Mouse (Mus musculus) CH12.LX (cell line): ENCODE measurements around the gene Alad. TPM values are rescaled to one million over a fixed set of nuclear protein-coding genes. Genes with fewer than 3 reads are reported as not detected.

Source experiments
- DNase-seq: peaks from one replicate; pipeline ENCODE4 v3.0.0-alpha.2; 2013; ENCODE audit errors: extremely low read depth
- H3K27ac ChIP-seq: 2 replicates; pipeline ENCODE4 v1.5.1; 2012; ENCODE audit warnings: low read depth, mild to moderate bottlenecking, control low read depth, moderate library complexity; ENCODE audit not compliant: insufficient read depth
- H3K27me3 ChIP-seq: replicated peaks from 2 replicates; pipeline ENCODE3; 2012; ENCODE audit warnings: inconsistent platforms
- H3K36me3 ChIP-seq, 2 experiments: replicated peaks in 1 of 2; 2 replicates each; pipeline versions ENCODE3 to v1.6.1; 2012; ENCODE audit warnings: inconsistent platforms in 1 of 2, low read length in 1 of 2, mild to moderate bottlenecking in 1 of 2, mixed read lengths in 1 of 2, moderate library complexity in 1 of 2; ENCODE audit not compliant: control insufficient read depth in 1 of 2, insufficient read depth in 1 of 2
- H3K4me1 ChIP-seq, 2 experiments: 2 replicates each; pipeline ENCODE4 v1.6.1; 2012; ENCODE audit warnings: inconsistent platforms in 1 of 2, moderate library complexity in 1 of 2; ENCODE audit not compliant: insufficient read depth in 2 of 2, control insufficient read depth in 1 of 2
- H3K4me2 ChIP-seq: 2 replicates; pipeline ENCODE4 v1.6.1; 2012; ENCODE audit warnings: low read depth, mild to moderate bottlenecking, control low read depth; ENCODE audit not compliant: poor library complexity, insufficient read depth, severe bottlenecking
- H3K4me3 ChIP-seq, 3 experiments: fragments of 150-350 bp in 1 of 3; sonication (generic) in 1 of 3; replicated peaks in 1 of 3; 2 replicates each; pipeline versions ENCODE3 to v1.5.1; 2011 to 2012; ENCODE audit warnings: low read depth in 2 of 3, low read length in 2 of 3, mild to moderate bottlenecking in 2 of 3, moderate library complexity in 2 of 3, control low read depth in 1 of 3, improper control_type of control experiment in 1 of 3, inconsistent platforms in 1 of 3, mixed read lengths in 1 of 3; ENCODE audit not compliant: poor library complexity in 1 of 3
- H3K79me2 ChIP-seq: replicated peaks from 2 replicates; pipeline ENCODE4 v1.6.1; 2012; ENCODE audit warnings: mild to moderate bottlenecking, moderate library complexity; ENCODE audit not compliant: control insufficient read depth, poor library complexity, insufficient read depth, severe bottlenecking; ENCODE audit errors: extremely low read depth
- H3K9ac ChIP-seq: 2 replicates; pipeline ENCODE4 v1.6.1; 2012; ENCODE audit warnings: low read depth, mild to moderate bottlenecking, control low read depth, moderate library complexity; ENCODE audit not compliant: insufficient read depth
- H3K9me3 ChIP-seq: replicated peaks from 2 replicates; pipeline ENCODE3; 2012; ENCODE audit warnings: low read length, inconsistent platforms, mixed read lengths
- BHLHE40 ChIP-seq: IDR thresholded peaks from 2 replicates; pipeline ENCODE4 v1.6.1; 2011; ENCODE audit warnings: mild to moderate bottlenecking, low read depth, low read length, improper control_type of control experiment
- CHD1 ChIP-seq: IDR thresholded peaks from 2 replicates; pipeline ENCODE4 v1.6.1; 2012; ENCODE audit warnings: low read depth, low read length, improper control_type of control experiment, inconsistent platforms
- CHD2 ChIP-seq: IDR thresholded peaks from 2 replicates; pipeline ENCODE4 v1.6.1; 2011; ENCODE audit warnings: low read length, improper control_type of control experiment
- CTCF ChIP-seq, 2 experiments: IDR thresholded peaks in 1 of 2; conservative IDR thresholded peaks in 1 of 2; 2 replicates each; pipeline ENCODE4 v1.5.1; 2011 to 2012; ENCODE audit warnings: low read depth in 2 of 2, low read length in 2 of 2, improper control_type of control experiment in 1 of 2, inconsistent platforms in 1 of 2, mild to moderate bottlenecking in 1 of 2, moderate library complexity in 1 of 2
- E2F4 ChIP-seq: IDR thresholded peaks from 2 replicates; pipeline ENCODE4 v1.6.1; 2011; ENCODE audit warnings: low read depth, low read length, improper control_type of control experiment; ENCODE audit not compliant: insufficient replicate concordance
- ELF1 ChIP-seq: IDR thresholded peaks from 2 replicates; pipeline ENCODE4 v1.6.1; 2014; ENCODE audit warnings: low read depth, mild to moderate bottlenecking, inconsistent platforms, low read length, improper control_type of control experiment
- EP300 ChIP-seq: IDR thresholded peaks from 2 replicates; pipeline ENCODE4 v1.6.1; 2011; ENCODE audit warnings: low read length, improper control_type of control experiment
- ETS1 ChIP-seq: conservative IDR thresholded peaks from 2 replicates; pipeline ENCODE4 v1.6.1; 2012; ENCODE audit warnings: low read depth, mild to moderate bottlenecking, inconsistent platforms, low read length, improper control_type of control experiment, moderate library complexity
- GABPA ChIP-seq: IDR thresholded peaks from 2 replicates; pipeline ENCODE4 v1.6.1; 2012; ENCODE audit warnings: low read depth, low read length, improper control_type of control experiment, inconsistent platforms; ENCODE audit not compliant: insufficient replicate concordance
- HCFC1 ChIP-seq: IDR thresholded peaks from 2 replicates; pipeline ENCODE4 v1.6.1; 2012; ENCODE audit warnings: low read depth, mild to moderate bottlenecking, inconsistent platforms, low read length, improper control_type of control experiment
- IRF4 ChIP-seq: IDR thresholded peaks from 2 replicates; pipeline ENCODE4 v1.6.1; 2014; ENCODE audit warnings: low read depth, mild to moderate bottlenecking, inconsistent platforms, low read length, improper control_type of control experiment
- JUN ChIP-seq: IDR thresholded peaks from 2 replicates; pipeline ENCODE4 v1.6.1; 2011; ENCODE audit warnings: low read depth, mild to moderate bottlenecking, low read length, improper control_type of control experiment, moderate library complexity; ENCODE audit not compliant: insufficient read depth
- JUND ChIP-seq: conservative IDR thresholded peaks from 2 replicates; pipeline ENCODE4 v1.6.1; 2011; ENCODE audit warnings: low read depth, low read length, improper control_type of control experiment
- KAT2A ChIP-seq: IDR thresholded peaks from 2 replicates; pipeline ENCODE4 v1.6.1; 2012; ENCODE audit warnings: low read length, improper control_type of control experiment, inconsistent platforms; ENCODE audit not compliant: insufficient replicate concordance
- MAFK ChIP-seq: IDR thresholded peaks from 2 replicates; pipeline ENCODE4 v1.6.1; 2011; ENCODE audit warnings: low read length, improper control_type of control experiment; ENCODE audit not compliant: insufficient replicate concordance
- MAX ChIP-seq: IDR thresholded peaks from 2 replicates; pipeline ENCODE4 v1.6.1; 2011; ENCODE audit warnings: low read length, improper control_type of control experiment
- MAZ ChIP-seq: IDR thresholded peaks from 2 replicates; pipeline ENCODE4 v1.6.1; 2012; ENCODE audit warnings: low read depth, mild to moderate bottlenecking, inconsistent platforms, low read length, improper control_type of control experiment, moderate library complexity
- MEF2A ChIP-seq: IDR thresholded peaks from 2 replicates; pipeline ENCODE4 v1.6.1; 2014; ENCODE audit warnings: low read depth, mild to moderate bottlenecking, inconsistent platforms, low read length, improper control_type of control experiment, borderline replicate concordance
- MXI1 ChIP-seq: IDR thresholded peaks from 2 replicates; pipeline ENCODE4 v1.6.1; 2011; ENCODE audit warnings: mild to moderate bottlenecking, low read depth, low read length, improper control_type of control experiment
- MYC ChIP-seq: IDR thresholded peaks from 2 replicates; pipeline ENCODE4 v1.6.1; 2011; ENCODE audit warnings: low read depth, mild to moderate bottlenecking, improper control_type of control experiment, low read length
- NELFE ChIP-seq: IDR thresholded peaks from 2 replicates; pipeline ENCODE4 v1.6.1; 2011; ENCODE audit warnings: low read depth, low read length, improper control_type of control experiment
- NRF1 ChIP-seq: IDR thresholded peaks from 2 replicates; pipeline ENCODE4 v1.6.1; 2014; ENCODE audit warnings: low read depth, mild to moderate bottlenecking, inconsistent platforms, low read length, improper control_type of control experiment, moderate library complexity
- PAX5 ChIP-seq: IDR thresholded peaks from 2 replicates; pipeline ENCODE4 v1.6.1; 2012; ENCODE audit warnings: low read length, inconsistent platforms, mixed read lengths
- POLR2A ChIP-seq: IDR thresholded peaks from 2 replicates; pipeline ENCODE4 v1.6.1; 2011; ENCODE audit warnings: low read depth, mild to moderate bottlenecking, improper control_type of control experiment, low read length
- POLR2AphosphoS2 ChIP-seq: IDR thresholded peaks from 2 replicates; pipeline ENCODE4 v1.6.1; 2011; ENCODE audit warnings: low read depth, low read length, improper control_type of control experiment
- RAD21 ChIP-seq: IDR thresholded peaks from 2 replicates; pipeline ENCODE4 v1.6.1; 2011; ENCODE audit warnings: low read depth, mild to moderate bottlenecking, low read length, improper control_type of control experiment, moderate library complexity
- RCOR1 ChIP-seq: conservative IDR thresholded peaks from 2 replicates; pipeline ENCODE4 v1.6.1; 2012; ENCODE audit warnings: low read depth, mild to moderate bottlenecking, inconsistent platforms, low read length, improper control_type of control experiment
- SIN3A ChIP-seq: IDR thresholded peaks from 2 replicates; pipeline ENCODE4 v1.6.1; 2012; ENCODE audit warnings: low read length, improper control_type of control experiment, inconsistent platforms
- SMC3 ChIP-seq: IDR thresholded peaks from 2 replicates; pipeline ENCODE4 v1.6.1; 2011; ENCODE audit warnings: low read depth, low read length, improper control_type of control experiment
- TBP ChIP-seq: conservative IDR thresholded peaks from 2 replicates; pipeline ENCODE4 v1.6.1; 2011; ENCODE audit warnings: low read depth, low read length, improper control_type of control experiment
- TCF12 ChIP-seq: IDR thresholded peaks from 2 replicates; pipeline ENCODE4 v1.6.1; 2014; ENCODE audit warnings: low read depth, mild to moderate bottlenecking, inconsistent platforms, low read length, improper control_type of control experiment
- UBTF ChIP-seq: IDR thresholded peaks from 2 replicates; pipeline ENCODE4 v1.6.1; 2012; ENCODE audit warnings: low read depth, mild to moderate bottlenecking, inconsistent platforms, low read length, improper control_type of control experiment, moderate library complexity
- USF1 ChIP-seq: IDR thresholded peaks from 2 replicates; pipeline ENCODE4 v1.6.1; 2014; ENCODE audit warnings: low read depth, mild to moderate bottlenecking, inconsistent platforms, low read length, improper control_type of control experiment
- USF2 ChIP-seq: conservative IDR thresholded peaks from 2 replicates; pipeline ENCODE4 v1.6.1; 2011; ENCODE audit warnings: low read depth, low read length, improper control_type of control experiment
- ZC3H11A ChIP-seq: IDR thresholded peaks from 2 replicates; pipeline ENCODE4 v1.6.1; 2012; ENCODE audit warnings: low read depth, mild to moderate bottlenecking, inconsistent platforms, low read length, improper control_type of control experiment
- ZKSCAN1 ChIP-seq: IDR thresholded peaks from 2 replicates; pipeline ENCODE4 v1.6.1; 2012; ENCODE audit warnings: low read depth, inconsistent platforms, low read length, improper control_type of control experiment, borderline replicate concordance
- ZMIZ1 ChIP-seq: IDR thresholded peaks from 2 replicates; pipeline ENCODE4 v1.6.1; 2012; ENCODE audit warnings: low read depth, mild to moderate bottlenecking, inconsistent platforms, low read length, improper control_type of control experiment
- ZNF384 ChIP-seq: IDR thresholded peaks from 2 replicates; pipeline ENCODE4 v1.6.1; 2012; ENCODE audit warnings: low read depth, low read length, improper control_type of control experiment, inconsistent platforms
- dilution Hi-C: fragments of 300-500 bp; cut with MboI; formaldehyde crosslinking; loops from 2 replicates; pipeline ENCODE4 v1.14.3; 2020; ENCODE audit warnings: low sequenced_read_pairs; ENCODE audit not compliant: extremely low pct_unique_long_range_greater_than_20kb, extremely low pct_ligation_motif_present
- in situ Hi-C: fragments of 300-500 bp; cut with MboI; formaldehyde crosslinking; loops from 3 replicates; pipeline ENCODE4 v1.14.3; 2019; ENCODE audit warnings: low sequenced_read_pairs, low pct_ligation_motif_present, low pct_unique_long_range_greater_than_20kb, mixed read lengths
- polyA plus RNA-seq: library from polyadenylated mRNA; unstranded; fragments of >175 nt; gene quantifications from 2 replicates; pipeline ENCODE4 v1.2.1, GENCODE M21; 2012; ENCODE audit warnings: low read depth; ENCODE audit not compliant: insufficient read length
- total RNA-seq, 2 experiments: library from RNA; depleted of rRNA; stranded (reverse); fragments of 300-350 nt in 1 of 2; fragments of >200 nt in 1 of 2; gene quantifications; 2 replicates each; pipeline ENCODE4 v1.2.3; 2012 to 2014

Gene Alad
- total and polyA plus RNA-seq, 3 experiments, result 35.1 to 79.0 (median 78.2) TPM

DNA sequence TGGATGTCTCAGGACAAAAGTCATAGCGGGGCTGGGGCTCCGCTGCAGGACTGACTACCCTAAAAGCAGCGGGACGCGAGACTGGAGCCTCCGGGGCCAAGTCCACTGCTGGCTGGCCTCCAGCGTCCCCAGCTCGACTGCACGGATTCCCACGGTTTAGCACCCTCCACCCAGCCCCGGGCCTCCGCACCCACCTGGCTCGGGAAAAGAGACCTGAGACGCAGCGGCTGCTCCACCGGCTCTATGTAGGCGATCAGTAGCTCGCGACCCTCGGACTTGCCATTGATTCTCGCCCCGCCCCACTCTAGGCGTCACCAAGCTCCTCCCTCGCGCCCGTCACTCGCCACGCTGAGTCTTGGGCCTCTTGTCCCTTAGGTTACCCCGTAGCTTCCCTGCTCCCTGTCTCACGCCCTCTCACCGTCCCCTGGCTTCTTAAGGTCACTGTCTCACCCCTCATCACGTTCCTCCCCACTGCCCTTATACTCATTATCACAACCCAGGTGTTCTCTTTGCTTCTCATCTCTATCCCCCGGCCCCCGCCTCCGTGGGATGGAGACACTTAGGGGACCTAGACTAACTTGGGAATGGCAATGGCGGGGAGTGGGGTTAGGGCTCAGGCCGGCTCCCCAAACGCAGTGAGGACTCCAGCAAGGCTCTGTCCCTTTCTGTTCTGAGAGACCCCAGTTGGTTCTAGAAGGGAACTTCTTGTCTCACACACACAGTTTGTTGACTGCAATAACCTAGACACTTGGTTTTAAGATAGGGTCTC lies 17.6 kb downstream of the Alad start:
- dilution Hi-C loops (no loop called here), in situ Hi-C loops (loop anchor here (10.0 kb wide), 1 partner anchor 97 kb away; the partner anchor contains the start of genes Cdc26 and Prpf4)
- Histone ChIP-seq H3K9me3 (no peaks in the 10 kb centered on the region), H3K9ac (peak overlapping the region; percentile 88), H3K36me3 (peaks cover 4 to 23% of the 10 kb centered on the region in 2 experiments), H3K79me2 (no peaks in the 10 kb centered on the region), H3K4me2 (peak overlapping the region; percentile 75), H3K4me1 (peaks cover 0 to 16% of the 10 kb centered on the region in 2 experiments; a peak in 2 of 4 replicates), H3K4me3 (peak overlapping the region; percentile 66 to 85 (median 73)), H3K27me3 (no peaks in the 10 kb centered on the region), H3K27ac (no peak overlapping the region)
- TF ChIP-seq BHLHE40 (peak; percentile 80), MAFK (no peak), NELFE (peak; percentile 95), USF1 (no peak), NRF1 (no peak), ZKSCAN1 (no peak), JUN (no peak), USF2 (0 out of 2 replicates have a peak, but pooled peaks have one; percentile 29), PAX5 (no peak), MAZ (no peak), GABPA (no peak; the same call in 1 of the 2 replicates), IRF4 (peak; percentile 79), CHD2 (no peak), POLR2AphosphoS2 (peak; percentile 57; the same call in 1 of the 2 replicates), KAT2A (peak; percentile 65; the same call in 1 of the 2 replicates), TBP (peak; percentile 88), SMC3 (no peak; the same call in 1 of the 2 replicates), JUND (no peak), POLR2A (peak; percentile 94), MEF2A (peak; percentile 25; the same call in 1 of the 2 replicates), UBTF (peak; percentile 74; the same call in 1 of the 2 replicates), CTCF (conservative IDR thresholded peaks at IDR 0.05 in 1 of 2, IDR thresholded peaks at IDR 0.05 in 1 of 2; ENCODE audit: low read depth in 2 of 2, low read length in 2 of 2) (no peak), E2F4 (no peak), ETS1 (no peak), TCF12 (peak; percentile 85), RCOR1 (no peak), ELF1 (peak; percentile 80), ZNF384 (no peak), ZMIZ1 (peak; percentile 68), MYC (peak; percentile 72; the same call in 1 of the 2 replicates), MAX (peak; percentile 57; the same call in 1 of the 2 replicates), MXI1 (peak; percentile 68; the same call in 1 of the 2 replicates), SIN3A (no peak), CHD1 (no peak), HCFC1 (peak; percentile 84), ZC3H11A (no peak), RAD21 (no peak; the same call in 1 of the 2 replicates), EP300 (no peak)
- DNase-seq, result peak; percentile 93
